Mouse (Mus musculus): Measurements from ENCODE around the gene Gnl3.

The Gnl3 gene

GRCm38 (mm10) chr14:31018860-31019291 lies at the start of gene Gnl3, which contains the start of gene Pbrm1:
Gene Gnl3 (minus strand): TSS chr14:31019152.
Gene Pbrm1 (plus strand): TSS chr14:31019138.
- DNase-seq, result peak; percentile 97

- DNase-seq, result no peak
These were observed 43.3 kb upstream of the Gnl3 start for GRCm38 (mm10) chr14:31062277-31062676.

- DNase-seq, result no peak
These were observed 26.9 kb upstream of the Gnl3 start for GRCm38 (mm10) chr14:31045817-31046216.

- no peak for DNase-seq
These were observed 26.3 kb upstream of the Gnl3 start for GRCm38 (mm10) chr14:31045296-31045695.

GRCm38 (mm10) chr14:31025785-31026184 lies 6.8 kb upstream of the Gnl3 start:
- no peak for DNase-seq

GRCm38 (mm10) chr14:31022579-31022978 lies 3.6 kb upstream of the Gnl3 start:
- no peak for DNase-seq

GRCm38 (mm10) chr14:31019331-31020205 lies 616 bp upstream of the Gnl3 start:
- peak; percentile 84 for DNase-seq

- DNase-seq, result no peak
These were observed 1.1 kb downstream of the Gnl3 start for GRCm38 (mm10) chr14:31017854-31018253.

GRCm38 (mm10) chr14:31016063-31016462 lies 2.9 kb downstream of the Gnl3 start:
- no peak for DNase-seq

GRCm38 (mm10) chr14:31013928-31014327 lies 5.0 kb downstream of the Gnl3 start:
- no peak for DNase-seq

- no peak for DNase-seq
These were observed 7.4 kb downstream of the Gnl3 start for GRCm38 (mm10) chr14:31011588-31011987.

- DNase-seq, result no peak
These were observed 12.2 kb downstream of the Gnl3 start for GRCm38 (mm10) chr14:31006779-31007178.

GRCm38 (mm10) chr14:31004527-31004926 lies 14.4 kb downstream of the Gnl3 start:
- no peak for DNase-seq

- DNase-seq, result peak; percentile 95
These were observed 17.4 kb downstream of the Gnl3 start, which contains the start of the genes Glt8d1 and Spcs1 for GRCm38 (mm10) chr14:31001307-31002205. Gene Glt8d1 (plus strand): TSS chr14:31001400. Gene Spcs1 (minus strand): TSS chr14:31001672.

- DNase-seq, result no peak
These were observed 18.1 kb downstream of the Gnl3 start for GRCm38 (mm10) chr14:31000816-31001306.

- no peak for DNase-seq
These were observed 18.6 kb downstream of the Gnl3 start for GRCm38 (mm10) chr14:31000356-31000755.

GRCm38 (mm10) chr14:30996417-30996816 lies 22.5 kb downstream of the Gnl3 start:
- DNase-seq, result no peak

GRCm38 (mm10) chr14:30976222-30976621 lies 42.7 kb downstream of the Gnl3 start:
- DNase-seq, result peak; percentile 11

- DNase-seq, result no peak
These were observed 44.7 kb downstream of the Gnl3 start for GRCm38 (mm10) chr14:30974204-30974603.

Measured in kidney, adult 18-20 months (tissue).